Mouse (Mus musculus): ENCODE measurements around the gene Slc25a13. TPM values are rescaled to one million over a fixed set of nuclear protein-coding genes. Genes with fewer than 3 reads are reported as not detected.

Gene Slc25a13
- total and polyA plus RNA-seq, 3 experiments: 45.5 to 146 (median 121) TPM

- Histone ChIP-seq H3K4me1 (ENCODE audit: control insufficient read depth, insufficient read depth, low read length) (no peaks in the 10 kb centered on the region), H3K9ac (ENCODE audit: low read depth, low read length) (no peak overlapping the region), H3K27me3 (ENCODE audit: control insufficient read depth, insufficient read depth, low read length) (no peaks in the 10 kb centered on the region), H3K36me3 (ENCODE audit: control insufficient read depth, insufficient read depth, low read length) (no peaks in the 10 kb centered on the region), H3K4me3 (no peak overlapping the region), H3K27ac (no peak overlapping the region), H3K79me2 (replicated peaks; ENCODE audit: control insufficient read depth, insufficient read depth, low read length) (no peaks in the 10 kb centered on the region)
- 73% methylated on average over 18 of the region's 18 CpGs for WGBS
- no peak for TF ChIP-seq EP300 (IDR thresholded peaks at IDR 0.05; ENCODE audit: insufficient read depth, low read depth, low read length)
- no peak for TF ChIP-seq CTCF (IDR thresholded peaks at IDR 0.05)
- TF ChIP-seq POLR2A (IDR thresholded peaks at IDR 0.05; ENCODE audit: insufficient read depth, low read depth, low read length): no peak
- intact Hi-C loops (cut with DNase I): no loop called here
- no peak for DNase-seq
These were observed 178.0 kb downstream of the Slc25a13 start for GRCm38 (mm10) chr6:6038773-6039550.

DNA sequence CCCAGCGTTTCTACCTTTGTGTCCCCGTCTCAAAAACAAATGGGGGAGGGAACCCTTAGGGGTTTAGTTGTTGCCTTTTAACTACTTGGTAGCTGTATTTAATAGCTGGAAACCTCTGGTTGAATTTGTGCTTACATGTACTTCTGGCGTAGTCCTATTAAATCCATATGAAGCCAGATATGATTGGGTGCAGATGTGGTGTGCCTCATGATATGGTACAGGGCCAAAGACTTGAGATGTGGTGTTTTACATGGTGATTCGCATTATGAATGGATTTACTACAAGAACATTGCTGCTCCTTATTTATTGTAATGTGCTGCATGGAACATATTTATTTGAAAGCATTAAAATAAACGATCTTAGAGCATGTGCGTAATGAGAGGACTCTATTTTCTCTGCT is 189.3 kb downstream of the Slc25a13 start:
- no peak overlapping the region for H3K9ac ChIP-seq (ENCODE audit: low read depth, low read length)
- no peaks in the 10 kb centered on the region for H3K4me1 ChIP-seq (ENCODE audit: control insufficient read depth, insufficient read depth, low read length)
- no peaks in the 10 kb centered on the region for H3K79me2 ChIP-seq (replicated peaks; ENCODE audit: control insufficient read depth, insufficient read depth, low read length)
- H3K36me3 ChIP-seq (ENCODE audit: control insufficient read depth, insufficient read depth, low read length): no peaks in the 10 kb centered on the region
- no peak for TF ChIP-seq POLR2A (IDR thresholded peaks at IDR 0.05; ENCODE audit: insufficient read depth, low read depth, low read length)
- no peak for TF ChIP-seq EP300 (IDR thresholded peaks at IDR 0.05; ENCODE audit: insufficient read depth, low read depth, low read length)
- no peak for TF ChIP-seq CTCF (IDR thresholded peaks at IDR 0.05)
- no peak for DNase-seq
- H3K27ac ChIP-seq: no peak overlapping the region
- intact Hi-C loops (cut with DNase I): no loop called here
- H3K27me3 ChIP-seq (ENCODE audit: control insufficient read depth, insufficient read depth, low read length): no peaks in the 10 kb centered on the region
- WGBS: 91% methylated on average over 6 of the region's 6 CpGs
- H3K4me3 ChIP-seq: no peak overlapping the region

DNA sequence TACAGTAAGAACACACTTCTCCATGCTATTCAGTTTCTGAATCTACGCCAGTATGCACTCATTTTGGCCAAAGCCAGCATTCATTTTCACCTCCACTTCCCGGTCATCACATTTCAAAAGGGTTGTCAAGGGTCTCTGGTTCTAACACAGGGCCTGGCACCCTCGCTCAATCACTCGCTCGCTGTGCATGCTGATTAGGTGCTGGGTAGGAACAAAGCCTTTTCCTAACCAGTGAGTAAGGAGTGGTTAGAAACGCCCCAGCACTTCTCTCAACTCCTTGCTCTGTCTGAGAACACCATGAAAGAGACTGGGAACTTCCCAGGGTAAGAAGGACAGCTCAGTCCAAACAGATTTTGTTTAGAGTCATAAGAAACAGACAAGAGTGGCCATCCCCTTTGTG is 193.0 kb downstream of the Slc25a13 start:
- Histone ChIP-seq H3K79me2 (replicated peaks; ENCODE audit: control insufficient read depth, insufficient read depth, low read length) (no peaks in the 10 kb centered on the region), H3K27me3 (ENCODE audit: control insufficient read depth, insufficient read depth, low read length) (0 out of 2 replicates have a peak, but pooled peaks cover 2% of the 10 kb centered on the region), H3K9ac (ENCODE audit: low read depth, low read length) (no peak overlapping the region), H3K36me3 (ENCODE audit: control insufficient read depth, insufficient read depth, low read length) (no peaks in the 10 kb centered on the region), H3K27ac (no peak overlapping the region), H3K4me1 (ENCODE audit: control insufficient read depth, insufficient read depth, low read length) (no peaks in the 10 kb centered on the region), H3K4me3 (no peak overlapping the region)
- no peak for DNase-seq
- intact Hi-C loops (cut with DNase I): no loop called here
- 70% methylated on average over 6 of the region's 6 CpGs for WGBS
- TF ChIP-seq CTCF (IDR thresholded peaks at IDR 0.05) (no peak), EP300 (IDR thresholded peaks at IDR 0.05; ENCODE audit: insufficient read depth, low read depth, low read length) (no peak), POLR2A (IDR thresholded peaks at IDR 0.05; ENCODE audit: insufficient read depth, low read depth, low read length) (no peak)

GRCm38 (mm10) chr6:6016931-6017330 is 200.0 kb downstream of the Slc25a13 start:
- Histone ChIP-seq H3K36me3 (ENCODE audit: control insufficient read depth, insufficient read depth, low read length) (no peaks in the 10 kb centered on the region), H3K4me1 (ENCODE audit: control insufficient read depth, insufficient read depth, low read length) (no peaks in the 10 kb centered on the region), H3K27ac (no peak overlapping the region), H3K4me3 (no peak overlapping the region), H3K27me3 (ENCODE audit: control insufficient read depth, insufficient read depth, low read length) (0 out of 2 replicates have a peak, but pooled peaks cover 2% of the 10 kb centered on the region), H3K9ac (ENCODE audit: low read depth, low read length) (no peak overlapping the region), H3K79me2 (replicated peaks; ENCODE audit: control insufficient read depth, insufficient read depth, low read length) (no peaks in the 10 kb centered on the region)
- intact Hi-C loops (cut with DNase I): no loop called here
- WGBS: 72% methylated on average over 9 of the region's 9 CpGs
- DNase-seq: no peak
- no peak for TF ChIP-seq POLR2A (IDR thresholded peaks at IDR 0.05; ENCODE audit: insufficient read depth, low read depth, low read length)
- TF ChIP-seq CTCF (IDR thresholded peaks at IDR 0.05): no peak
- TF ChIP-seq EP300 (IDR thresholded peaks at IDR 0.05; ENCODE audit: insufficient read depth, low read depth, low read length): no peak

DNA sequence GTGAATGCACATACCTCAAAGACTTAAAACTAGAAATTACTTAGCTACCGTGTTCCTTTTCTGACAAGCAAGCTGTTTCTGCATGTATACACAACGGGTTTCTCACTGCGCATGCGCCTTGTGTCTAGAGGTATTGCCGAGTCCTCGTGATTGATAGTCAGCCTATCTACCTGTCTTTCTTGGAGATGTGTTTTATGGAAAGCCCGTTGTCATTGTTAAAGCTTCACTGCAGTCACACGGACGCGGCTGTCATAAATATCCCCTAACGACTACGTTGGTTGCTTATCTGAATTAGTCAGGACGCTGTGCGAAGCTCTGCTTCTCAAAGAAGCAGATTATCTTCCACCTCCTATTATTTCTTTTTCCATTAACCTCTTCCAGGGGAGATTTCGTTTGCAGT is 201.4 kb downstream of the Slc25a13 start:
- Histone ChIP-seq H3K79me2 (replicated peaks; ENCODE audit: control insufficient read depth, insufficient read depth, low read length) (no peaks in the 10 kb centered on the region), H3K27me3 (ENCODE audit: control insufficient read depth, insufficient read depth, low read length) (0 out of 2 replicates have a peak, but pooled peaks cover 2% of the 10 kb centered on the region), H3K27ac (no peak overlapping the region), H3K4me3 (no peak overlapping the region), H3K36me3 (ENCODE audit: control insufficient read depth, insufficient read depth, low read length) (no peaks in the 10 kb centered on the region), H3K9ac (ENCODE audit: low read depth, low read length) (no peak overlapping the region), H3K4me1 (ENCODE audit: control insufficient read depth, insufficient read depth, low read length) (no peaks in the 10 kb centered on the region)
- TF ChIP-seq POLR2A (IDR thresholded peaks at IDR 0.05; ENCODE audit: insufficient read depth, low read depth, low read length) (no peak), EP300 (IDR thresholded peaks at IDR 0.05; ENCODE audit: insufficient read depth, low read depth, low read length) (no peak), CTCF (IDR thresholded peaks at IDR 0.05) (no peak)
- WGBS: 32% methylated on average over 15 of the region's 15 CpGs
- DNase-seq: no peak
- intact Hi-C loops (cut with DNase I): no loop called here

- 75% methylated on average over 2 of the region's 2 CpGs for WGBS
- intact Hi-C loops (cut with DNase I): no loop called here
These were observed 205.6 kb downstream of the Slc25a13 start for GRCm38 (mm10) chr6:6011364-6011763.

More at GRCm38 (mm10) chr6:6011364-6011763, 205.6 kb downstream of the Slc25a13 start:
- H3K36me3 ChIP-seq (ENCODE audit: control insufficient read depth, insufficient read depth, low read length): no peaks in the 10 kb centered on the region
- no peak for DNase-seq
- H3K9ac ChIP-seq (ENCODE audit: low read depth, low read length): no peak overlapping the region
- H3K4me1 ChIP-seq (ENCODE audit: control insufficient read depth, insufficient read depth, low read length): no peaks in the 10 kb centered on the region
- H3K27ac ChIP-seq: no peak overlapping the region
- TF ChIP-seq POLR2A (IDR thresholded peaks at IDR 0.05; ENCODE audit: insufficient read depth, low read depth, low read length) (no peak), EP300 (IDR thresholded peaks at IDR 0.05; ENCODE audit: insufficient read depth, low read depth, low read length) (no peak), CTCF (IDR thresholded peaks at IDR 0.05) (no peak)
- H3K79me2 ChIP-seq (replicated peaks; ENCODE audit: control insufficient read depth, insufficient read depth, low read length): no peaks in the 10 kb centered on the region
- H3K27me3 ChIP-seq (ENCODE audit: control insufficient read depth, insufficient read depth, low read length): peaks cover under 1% of the 10 kb centered on the region; the same call in 1 of the 2 replicates
- H3K4me3 ChIP-seq: no peak overlapping the region

Data from heart, adult 2 months (tissue).